Mouse (Mus musculus) midbrain, embryonic 16.5 days (tissue): Measurements from ENCODE around the gene Ifna6. TPM values are rescaled to one million over a fixed set of nuclear protein-coding genes. Genes with fewer than 3 reads are reported as not detected.

Experiments used
- ATAC-seq: fragments of 200-750 bp; cut with Nextera tagmentation; 2 replicates; pipeline ENCODE4 v1.8.0; 2017; ENCODE audit warnings: moderate TSS enrichment
- H3K27ac ChIP-seq: fragments of 300-500 bp; sonication (generic); 2 replicates; pipeline ENCODE4 v1.5.1; 2014; ENCODE audit warnings: mild to moderate bottlenecking, low read length, mixed read lengths
- H3K27me3 ChIP-seq: fragments of 300-500 bp; sonication (generic); 2 replicates; pipeline ENCODE4 v1.6.1; 2014; ENCODE audit warnings: low read depth, low read length, mixed read lengths; ENCODE audit not compliant: control insufficient read depth, insufficient read depth
- H3K36me3 ChIP-seq: fragments of 300-500 bp; sonication (generic); 2 replicates; pipeline ENCODE4 v1.6.1; 2014; ENCODE audit warnings: mild to moderate bottlenecking, low read length, moderate library complexity, mixed read lengths; ENCODE audit not compliant: control insufficient read depth, insufficient read depth
- H3K4me1 ChIP-seq: fragments of 300-500 bp; sonication (generic); 2 replicates; pipeline ENCODE4 v1.6.1; 2014; ENCODE audit warnings: mild to moderate bottlenecking, low read length, mixed read lengths; ENCODE audit not compliant: control insufficient read depth, insufficient read depth
- H3K4me2 ChIP-seq: fragments of 300-500 bp; sonication (generic); 2 replicates; pipeline ENCODE4 v1.6.1; 2014; ENCODE audit warnings: mild to moderate bottlenecking, low read length, mixed read lengths
- H3K4me3 ChIP-seq: fragments of 300-500 bp; sonication (generic); 2 replicates; pipeline ENCODE4 v1.5.1; 2014; ENCODE audit warnings: low read depth, mild to moderate bottlenecking, low read length, moderate library complexity, mixed read lengths
- H3K9ac ChIP-seq: fragments of 300-500 bp; sonication (generic); 2 replicates; pipeline ENCODE4 v1.6.1; 2014; ENCODE audit warnings: low read depth, low read length, mixed read lengths
- H3K9me3 ChIP-seq: fragments of 300-500 bp; sonication (generic); replicated peaks from 2 replicates; pipeline ENCODE4 v1.6.1; 2014; ENCODE audit warnings: mild to moderate bottlenecking, low read length, mixed read lengths; ENCODE audit not compliant: control insufficient read depth, poor library complexity, severe bottlenecking
- WGBS: fragments of 180-500 bp; shearing (Covaris S2); extraction: QIAGEN DNeasy Blood & Tissue Kit; methylation state at CpG from one replicate; pipeline ENCODE4 v1.1.7; 2014; 5-methylcytosine and 5-hydroxymethylcytosine counted together
- polyA plus RNA-seq: library from polyadenylated mRNA; unstranded; fragments of >200 nt; fragmentation: Nextera tagmentation; extraction: Ambion mirVana; gene quantifications from 2 replicates; pipeline ENCODE4 v1.2.1, GENCODE M21; 2015

Ifna6 gene
- polyA plus RNA-seq, 1 experiment from 2014 or later = not detected

DNA sequence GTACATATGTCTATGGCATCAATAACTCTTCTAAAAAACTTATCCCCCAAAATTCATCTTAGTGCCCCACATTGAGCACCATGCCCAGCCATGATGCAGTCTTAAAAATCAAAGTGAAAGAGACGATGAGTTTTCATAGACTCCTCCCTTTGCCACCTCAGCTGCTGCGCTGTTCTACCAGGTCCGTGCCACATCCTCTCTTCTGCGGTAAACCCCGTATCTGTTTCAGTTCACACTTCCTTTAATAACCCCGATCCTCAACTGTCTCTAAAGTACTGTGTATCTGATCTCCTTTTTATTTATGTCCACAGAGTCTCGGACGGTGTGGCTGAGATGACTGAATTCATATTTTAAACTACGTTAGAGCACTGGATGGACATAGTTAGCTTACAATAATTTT, 37.4 kb downstream of the Ifna6 start:
- ATAC-seq = no peak
- H3K36me3 ChIP-seq = no peaks in the 10 kb centered on the region
- H3K4me3 ChIP-seq = no peak overlapping the region

DNA sequence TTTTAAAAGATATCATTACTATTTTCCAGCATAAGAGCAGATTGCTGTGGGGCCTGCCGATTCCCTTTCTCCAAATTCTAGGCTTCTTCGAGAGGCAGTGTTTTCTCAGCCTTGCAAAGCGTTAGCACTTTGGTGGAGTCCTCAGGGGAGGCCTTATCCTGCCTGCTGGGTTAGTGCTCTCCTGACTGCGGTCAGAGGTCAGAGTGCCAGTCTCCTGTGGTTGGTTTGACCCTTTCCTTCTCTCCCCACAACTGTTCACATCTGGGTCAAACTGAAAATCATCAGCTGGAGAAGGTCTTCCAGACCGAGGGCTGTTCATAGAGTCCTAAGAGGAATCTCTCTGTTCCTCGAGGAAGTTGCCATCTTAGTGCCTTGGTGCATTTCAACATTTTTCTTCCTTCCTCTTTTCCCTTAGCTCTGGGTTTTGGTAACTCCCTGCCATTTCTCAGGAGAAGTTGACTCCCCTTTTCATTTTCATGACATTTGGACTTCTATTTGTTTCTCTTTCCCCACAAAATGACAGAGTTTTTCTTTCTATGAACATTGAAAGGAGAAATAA, 37.9 kb downstream of the Ifna6 start:
- H3K27ac ChIP-seq = no peak overlapping the region
- H3K4me1 ChIP-seq = peaks cover 11% of the 10 kb centered on the region
- no peaks in the 10 kb centered on the region for H3K9me3 ChIP-seq
- H3K4me2 ChIP-seq = no peak overlapping the region
- no peaks in the 10 kb centered on the region for H3K36me3 ChIP-seq
- ATAC-seq = no peak
- H3K4me3 ChIP-seq = no peak overlapping the region
- no peak overlapping the region for H3K9ac ChIP-seq
- 57% methylated on average over 6 of the region's 6 CpGs for WGBS
- H3K27me3 ChIP-seq = no peaks in the 10 kb centered on the region; the same call in 1 of the 2 replicates

More for the DNA sequence above, 37.4 kb downstream of the Ifna6 start:
- H3K27ac ChIP-seq = no peak overlapping the region
- no peaks in the 10 kb centered on the region for H3K9me3 ChIP-seq
- H3K27me3 ChIP-seq = no peaks in the 10 kb centered on the region; the same call in 1 of the 2 replicates
- 69% methylated on average over 9 of the region's 9 CpGs for WGBS
- peaks cover 11% of the 10 kb centered on the region for H3K4me1 ChIP-seq
- H3K9ac ChIP-seq = no peak overlapping the region
- no peak overlapping the region for H3K4me2 ChIP-seq

DNA sequence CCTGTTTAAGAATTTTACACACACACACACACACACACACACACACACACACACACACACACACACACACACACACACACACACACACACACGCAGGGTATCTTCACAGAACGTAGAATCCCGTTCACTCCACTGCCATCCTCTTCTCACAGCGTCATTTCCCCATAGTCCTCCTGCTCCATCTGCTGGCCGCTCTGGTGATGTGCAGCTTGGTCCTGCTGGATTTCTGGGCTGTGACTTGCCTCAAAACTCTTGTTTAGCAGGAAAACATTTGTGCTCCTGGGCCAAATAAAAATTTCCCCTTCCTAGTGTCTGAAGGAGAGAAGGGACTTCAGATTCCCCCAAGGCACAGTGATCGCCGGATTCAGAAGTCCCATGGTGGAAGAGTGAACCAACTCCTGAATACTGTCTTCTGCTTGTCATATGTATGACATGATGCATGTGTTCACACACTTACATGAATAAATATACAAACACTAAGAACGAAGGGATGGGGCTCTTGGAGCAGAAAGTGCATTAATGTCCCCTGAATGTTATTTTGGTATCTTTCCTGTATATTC, 40.2 kb downstream of the Ifna6 start:
- Histone ChIP-seq H3K9ac (peak overlapping the region; percentile 58; the same call in 1 of the 2 replicates), H3K4me2 (peak overlapping the region; percentile 98), H3K9me3 (no peaks in the 10 kb centered on the region), H3K36me3 (no peaks in the 10 kb centered on the region), H3K27me3 (no peaks in the 10 kb centered on the region; the same call in none of the 2 replicates), H3K27ac (no peak overlapping the region), H3K4me3 (peak overlapping the region; percentile 50), H3K4me1 (peaks cover 11% of the 10 kb centered on the region)
- ATAC-seq = peak; percentile 80
- WGBS = under 1% methylated on average over 8 of the region's 8 CpGs

DNA sequence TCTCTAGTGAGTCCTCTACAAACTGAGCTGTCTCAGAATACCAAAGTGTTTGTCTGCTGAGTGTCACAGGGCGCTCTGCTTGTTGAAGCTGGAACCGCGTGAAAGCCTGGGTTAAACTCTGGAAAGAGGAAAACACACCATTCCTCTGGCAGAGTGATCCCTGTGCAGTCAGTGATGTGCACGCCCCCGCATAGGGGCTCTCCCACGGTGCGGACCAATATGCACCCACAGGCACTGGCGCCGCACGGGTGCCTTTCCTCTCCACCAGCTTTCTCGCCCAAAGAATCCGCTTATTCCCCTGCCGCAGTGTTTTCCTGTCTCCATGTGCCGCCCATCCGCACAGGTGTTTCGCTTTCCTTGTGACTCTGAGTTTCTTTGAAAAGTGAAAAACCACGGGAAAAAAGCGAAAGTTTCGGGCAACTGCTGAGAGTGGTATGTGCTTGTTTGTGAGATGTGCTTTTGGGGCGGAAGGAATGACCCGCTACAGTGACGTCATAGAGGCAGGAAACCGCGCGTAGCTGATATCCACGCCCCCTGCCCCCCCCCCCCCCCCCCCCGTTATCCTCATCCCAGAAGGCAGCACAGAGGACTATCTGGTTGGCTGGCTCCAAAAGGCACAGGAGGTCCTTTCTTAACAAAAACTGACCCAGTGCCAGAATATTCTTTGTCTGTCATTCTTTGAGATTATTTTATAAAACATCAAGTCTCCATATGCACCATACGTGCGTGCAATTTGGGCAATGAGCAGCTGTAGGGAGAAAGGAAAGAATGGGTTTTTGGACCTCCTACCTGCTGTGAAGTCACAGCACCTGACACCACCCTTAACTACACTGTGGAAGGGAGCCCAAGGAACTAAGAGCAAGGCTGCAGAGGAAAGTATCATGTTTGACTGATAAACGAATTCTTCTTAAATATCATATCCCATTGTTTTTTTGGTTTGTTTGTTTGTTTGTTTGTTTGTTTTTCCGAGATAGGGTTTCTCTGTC, 41.0 kb downstream of the Ifna6 start:
- Histone ChIP-seq H3K9ac (peak overlapping the region; percentile 58), H3K9me3 (no peaks in the 10 kb centered on the region), H3K27ac (no peak overlapping the region), H3K27me3 (no peaks in the 10 kb centered on the region; the same call in none of the 2 replicates), H3K4me1 (peaks cover 11% of the 10 kb centered on the region), H3K4me2 (peak overlapping the region; percentile 98), H3K36me3 (no peaks in the 10 kb centered on the region), H3K4me3 (peak overlapping the region; percentile 50)
- ATAC-seq = peak; percentile 83
- WGBS = 7% methylated on average over 29 of the region's 31 CpGs

DNA sequence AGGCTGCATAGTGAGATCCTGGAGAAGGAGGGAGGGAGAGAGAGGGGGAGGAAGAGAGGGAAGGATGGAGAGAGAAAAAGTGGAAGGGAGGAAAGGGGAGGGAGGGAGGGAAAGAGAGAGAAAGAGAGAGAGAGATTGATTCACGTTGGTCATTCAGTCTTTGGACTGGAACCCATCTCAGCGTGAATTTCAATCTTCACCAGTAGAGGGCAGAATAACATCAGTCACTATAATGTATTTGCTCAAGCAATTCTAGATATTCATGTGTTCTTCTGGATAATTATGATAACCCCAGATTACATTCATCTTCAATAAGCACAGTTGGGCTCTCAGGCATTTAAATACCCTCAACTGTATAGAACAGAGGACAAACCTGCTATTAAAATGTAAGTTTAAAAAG, 45.5 kb downstream of the Ifna6 start:
- H3K27me3 ChIP-seq = no peaks in the 10 kb centered on the region; the same call in 1 of the 2 replicates
- H3K27ac ChIP-seq = no peak overlapping the region
- H3K4me1 ChIP-seq = peaks cover 8% of the 10 kb centered on the region
- H3K4me2 ChIP-seq = no peak overlapping the region
- H3K9ac ChIP-seq = no peak overlapping the region
- no peak overlapping the region for H3K4me3 ChIP-seq
- H3K9me3 ChIP-seq = no peaks in the 10 kb centered on the region
- 6% methylated on average over 2 of the region's 2 CpGs for whole genome bisulfite sequencing
- no peaks in the 10 kb centered on the region for H3K36me3 ChIP-seq
- ATAC-seq = no peak

DNA sequence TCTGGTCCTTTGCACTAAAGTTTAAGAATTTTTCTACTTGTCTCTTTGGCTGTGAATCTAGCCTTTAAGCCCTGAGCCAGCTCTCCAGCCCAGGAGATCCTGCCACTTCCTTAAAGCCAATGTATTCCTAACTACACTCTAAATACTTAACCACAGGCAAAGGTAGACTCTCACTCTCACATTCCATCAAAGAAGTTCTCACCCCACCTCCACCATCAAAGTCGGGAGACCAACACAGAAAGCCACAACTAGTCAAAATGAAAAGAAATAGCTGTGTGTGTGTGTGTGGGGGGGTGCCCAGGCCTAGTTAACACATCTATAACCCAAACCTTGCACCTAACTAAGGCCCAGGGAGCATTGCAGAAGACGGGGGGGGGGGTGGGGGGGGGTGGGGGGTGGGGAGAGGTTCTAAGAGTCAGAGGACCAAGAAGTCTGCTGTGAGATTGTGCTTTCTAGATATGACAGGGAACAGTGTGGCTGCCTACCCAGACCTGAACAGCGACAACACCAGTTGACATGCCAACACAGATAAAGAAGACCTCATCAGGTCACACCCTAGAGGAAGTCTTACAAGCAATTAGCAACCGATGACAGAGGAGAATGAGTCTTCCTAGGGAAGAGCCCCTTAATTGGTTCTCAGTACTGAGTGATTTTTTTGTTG, 48.3 kb downstream of the Ifna6 start:
- no peak overlapping the region for H3K4me2 ChIP-seq
- H3K9ac ChIP-seq = no peak overlapping the region
- no peaks in the 10 kb centered on the region for H3K9me3 ChIP-seq
- no peak overlapping the region for H3K27ac ChIP-seq
- WGBS = 77% methylated on average over 4 of the region's 4 CpGs
- ATAC-seq = no peak
- H3K4me3 ChIP-seq = no peak overlapping the region
- no peaks in the 10 kb centered on the region for H3K36me3 ChIP-seq
- no peaks in the 10 kb centered on the region; the same call in 1 of the 2 replicates for H3K27me3 ChIP-seq
- no peaks in the 10 kb centered on the region for H3K4me1 ChIP-seq

DNA sequence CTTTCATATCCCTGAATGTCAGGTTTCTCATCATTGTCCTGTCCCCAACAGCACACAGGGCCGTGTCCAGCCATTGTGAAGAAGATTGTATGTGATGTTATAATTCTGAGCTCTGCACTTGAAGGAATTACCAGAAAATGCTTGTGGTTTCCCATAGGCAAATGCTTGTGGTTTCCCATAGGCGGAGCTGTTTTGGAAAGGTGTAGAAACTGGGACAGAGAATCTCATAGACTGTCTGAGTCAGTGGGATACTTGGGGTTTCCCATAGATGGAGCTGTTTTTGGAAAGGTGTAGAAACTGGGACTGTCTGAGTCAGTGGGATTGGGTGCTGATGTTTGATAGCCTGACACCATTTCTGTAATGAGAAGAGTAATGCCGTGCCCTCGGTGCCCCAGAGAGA, 49.3 kb downstream of the Ifna6 start:
- ATAC-seq = no peak
- Histone ChIP-seq H3K4me2 (no peak overlapping the region), H3K4me3 (no peak overlapping the region), H3K9ac (no peak overlapping the region), H3K27me3 (no peaks in the 10 kb centered on the region; the same call in 1 of the 2 replicates), H3K27ac (no peak overlapping the region), H3K36me3 (no peaks in the 10 kb centered on the region), H3K9me3 (no peaks in the 10 kb centered on the region), H3K4me1 (no peaks in the 10 kb centered on the region)
- WGBS = 81% methylated on average over 4 of the region's 4 CpGs
